Comparison of ENCODE assay signal across 18 mouse cellular contexts in the genomic region with DNA sequence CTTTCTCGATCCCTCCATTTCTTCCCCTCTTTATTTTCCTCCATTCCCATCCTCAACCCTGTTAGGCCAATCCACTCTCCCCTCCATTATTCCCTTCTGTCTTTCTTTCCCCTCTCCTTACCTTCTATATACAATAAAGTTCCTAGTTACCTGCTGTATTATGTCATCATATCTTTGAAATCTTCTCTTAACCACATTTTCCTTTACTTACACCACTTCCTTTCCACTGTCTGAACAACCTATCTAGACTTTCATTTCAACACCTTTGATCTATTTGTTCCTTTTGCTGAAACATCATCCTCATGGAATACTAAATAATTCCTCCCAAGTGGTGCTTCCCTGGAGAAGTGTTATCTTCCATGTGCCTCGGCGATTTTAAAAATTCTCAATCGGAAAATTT.
"Had no signal": no experiment of that assay in that cellular context is flagged by ENCODE, and none has a peak within 500 bp of the region (broad histone marks: within the 10 kb centered on the region; RNA-seq: fewer than 3 reads in every experiment).

No protein-coding gene starts in this region.

- ATAC-seq: hindbrain, embryonic 16.5 days; intestine, embryonic 15.5 days; intestine, postnatal 0 days; liver, postnatal 0 days had no signal

- DNase-seq: gastrocnemius, adult 2 months; gastrocnemius, postnatal 10 days; gastrocnemius, postnatal 36 days; heart, adult 11 months; heart, adult 2 months; heart, postnatal 10 days; kidney, adult 2 months; kidney, adult 9 months; kidney, postnatal 14 days; kidney, postnatal 36 days; layer of hippocampus, adult 9-11 months; layer of hippocampus, postnatal 36 days; liver; liver, embryonic 13.5 days; liver, postnatal 0 days had no signal
